25 mouse cellular contexts compared by ENCODE assay signal in the genomic region with DNA sequence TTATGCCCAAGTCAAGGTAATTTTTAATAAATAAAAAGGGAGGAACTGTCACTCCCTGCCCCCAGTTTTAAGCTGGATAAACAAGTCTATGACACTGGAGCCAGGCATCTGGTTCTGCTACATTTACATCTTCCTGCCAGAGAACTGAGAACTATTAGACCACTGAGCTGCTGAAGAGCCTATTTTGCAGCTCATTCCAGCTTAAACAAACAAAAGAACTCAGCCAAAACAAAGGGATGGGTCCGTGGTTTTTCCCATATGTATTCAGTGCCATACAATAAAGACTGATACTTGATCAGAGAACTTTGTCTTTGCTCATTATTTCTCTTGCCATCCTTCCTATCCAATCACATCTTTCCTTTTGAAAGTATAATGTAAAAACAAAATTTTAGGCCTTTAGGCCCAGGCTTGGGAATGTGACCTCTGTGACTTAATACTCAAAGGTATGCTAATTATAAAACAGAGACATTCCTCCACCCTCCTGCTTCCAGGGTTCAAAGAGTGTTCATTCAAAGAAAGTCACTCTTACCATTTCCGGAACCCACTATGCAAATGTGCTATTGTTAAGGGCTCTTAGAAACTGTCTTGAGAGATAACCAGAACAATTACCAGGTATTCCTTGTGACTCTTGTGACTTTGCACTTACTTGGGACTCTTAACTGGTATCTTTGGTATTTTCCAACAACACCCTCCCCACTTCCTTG. TPM values are rescaled to one million over a fixed set of nuclear protein-coding genes. Genes with fewer than 3 reads are reported as not detected.
"Had no signal": no experiment of that assay in that cellular context is flagged by ENCODE, and none has a peak within 500 bp of the region (broad histone marks: within the 10 kb centered on the region; RNA-seq: fewer than 3 reads in every experiment).

No protein-coding gene starts in this region.

- H3K36me3 ChIP-seq: lung, embryonic 15.5 days; midbrain, embryonic 10.5 days; midbrain, embryonic 12.5 days; neural tube, embryonic 12.5 days; stomach, embryonic 15.5 days had no signal

- H3K4me1 ChIP-seq: lung, embryonic 15.5 days; midbrain, embryonic 10.5 days; midbrain, embryonic 12.5 days; neural tube, embryonic 12.5 days; stomach, embryonic 15.5 days had no signal

- H3K27me3 ChIP-seq: lung, embryonic 15.5 days; midbrain, embryonic 12.5 days; neural tube, embryonic 12.5 days; stomach, embryonic 15.5 days had no signal

- H3K4me3 ChIP-seq: lung, embryonic 15.5 days; midbrain, embryonic 10.5 days; midbrain, embryonic 12.5 days; neural tube, embryonic 12.5 days; stomach, embryonic 15.5 days had no signal

- H3K27ac ChIP-seq: lung, embryonic 15.5 days; midbrain, embryonic 10.5 days; midbrain, embryonic 12.5 days; neural tube, embryonic 12.5 days; stomach, embryonic 15.5 days; stomach, postnatal 0 days had no signal

- DNase-seq: liver, postnatal 0 days; lung, adult 2 months; lung, postnatal 14 days; lung, postnatal 36 days; midbrain, embryonic 14.5 days; right cerebral cortex, postnatal 14 days; thymus, adult 2 months; thymus, postnatal 25 days; thymus, postnatal 4 days had no signal

- H3K9ac ChIP-seq: liver, postnatal 0 days; lung, embryonic 15.5 days; midbrain, embryonic 12.5 days; neural tube, embryonic 12.5 days; stomach, embryonic 15.5 days had no signal

RNA-seq across cellular contexts. Expression of a gene that starts 29.6 kb away (rescaled TPM):
- total RNA-seq: megakaryocyte, adult 5-6 weeks; megakaryocyte-erythroid progenitor cell, adult 5-6 weeks; midbrain, postnatal 0 days; monocyte, adult 5-6 weeks; neutrophil, adult 5-6 weeks had no signal
- polyA plus RNA-seq: lung, embryonic 15.5 days; lung, postnatal 0 days; midbrain, embryonic 10.5 days; midbrain, embryonic 12.5 days; midbrain, embryonic 14.5 days; midbrain, postnatal 0 days; neural tube, embryonic 12.5 days; neural tube, embryonic 14.5 days; spleen, adult 2 months; stomach, embryonic 15.5 days; stomach, postnatal 0 days; testis, adult 2 months; urinary bladder, adult 2 months had no signal
